8 mouse cellular contexts compared by ENCODE assay signal in genomic region chr1:144006542-144006941, GRCm38 (mm10). TPM values are rescaled to one million over a fixed set of nuclear protein-coding genes. Genes with fewer than 3 reads are reported as not detected.
DNase-seq lines count a peak whose midpoint lies in the region; ATAC-seq and TF ChIP-seq lines count a peak whose summit lies in the region.

No protein-coding gene starts in this region.

- H3K4me1 ChIP-seq in embryonic facial prominence, embryonic 12.5 days, result no peaks in the 10 kb centered on the region
- 0 out of 2 replicates have a peak, but pooled peaks cover 5% of the 10 kb centered on the region for H3K4me1 ChIP-seq in limb, embryonic 15.5 days
- peaks cover 4% of the 10 kb centered on the region; the same call in 1 of the 2 replicates for H3K4me1 ChIP-seq in midbrain, postnatal 0 days (ENCODE audit: insufficient read depth, low read length)

- H3K4me2 ChIP-seq in embryonic facial prominence, embryonic 12.5 days (replicated peaks), result peak overlapping the region; percentile 40
- peak overlapping the region; percentile 35 for H3K4me2 ChIP-seq in limb, embryonic 15.5 days
- H3K4me2 ChIP-seq in midbrain, postnatal 0 days (ENCODE audit: low read depth, low read length, poor library complexity, severe bottlenecking), result peak overlapping the region; percentile 33

- H3K27me3 ChIP-seq in embryonic facial prominence, embryonic 12.5 days, result no peaks in the 10 kb centered on the region
- no peaks in the 10 kb centered on the region for H3K27me3 ChIP-seq in limb, embryonic 15.5 days
- H3K27me3 ChIP-seq in midbrain, postnatal 0 days (ENCODE audit: insufficient read depth, low read length), result no peaks in the 10 kb centered on the region

- DNase-seq in 3134 (ENCODE audit: extremely low read depth, insufficient read length, low spot score), result peak; percentile 68
- peak; percentile 81 for DNase-seq in adrenal gland, adult 8-10 months
- peak; percentile 76 for DNase-seq in heart, adult 8-10 months (ENCODE audit: low spot score)
- DNase-seq in kidney, adult 9 months, result peak; percentile 78
- DNase-seq in midbrain, postnatal 0 days (ENCODE audit: low spot score), result peak; percentile 86
- DNase-seq in spleen, postnatal 4 days (ENCODE audit: low spot score in 2 of 2), result peak; percentile 53 to 72

- no peak overlapping the region for H3K27ac ChIP-seq in embryonic facial prominence, embryonic 12.5 days
- H3K27ac ChIP-seq in limb, embryonic 15.5 days, result no peak overlapping the region
- H3K27ac ChIP-seq in midbrain, postnatal 0 days (ENCODE audit: low read depth, low read length), result no peak overlapping the region

- no peaks in the 10 kb centered on the region for H3K9me3 ChIP-seq in embryonic facial prominence, embryonic 12.5 days
- H3K9me3 ChIP-seq in limb, embryonic 15.5 days, result no peaks in the 10 kb centered on the region
- H3K9me3 ChIP-seq in midbrain, postnatal 0 days (ENCODE audit: low read length), result no peaks in the 10 kb centered on the region

- H3K9ac ChIP-seq in embryonic facial prominence, embryonic 12.5 days, result no peak overlapping the region
- no peak overlapping the region for H3K9ac ChIP-seq in limb, embryonic 15.5 days
- H3K9ac ChIP-seq in midbrain, postnatal 0 days (replicated peaks; ENCODE audit: low read length, poor library complexity, severe bottlenecking), result no peak overlapping the region

- H3K36me3 ChIP-seq in embryonic facial prominence, embryonic 12.5 days, result 0 out of 2 replicates have a peak, but pooled peaks cover 3% of the 10 kb centered on the region
- H3K36me3 ChIP-seq in limb, embryonic 15.5 days, result no peaks in the 10 kb centered on the region
- H3K36me3 ChIP-seq in midbrain, postnatal 0 days (ENCODE audit: insufficient read depth, low read length), result peaks cover 1% of the 10 kb centered on the region; the same call in 1 of the 2 replicates

- 4% methylated on average over 8 of the region's 8 CpGs for WGBS in embryonic facial prominence, embryonic 12.5 days
- WGBS in limb, embryonic 15.5 days, result 5% methylated on average over 8 of the region's 8 CpGs
- under 1% methylated on average over 8 of the region's 8 CpGs for WGBS in midbrain, postnatal 0 days

- peak; percentile 85 for TF ChIP-seq CTCF in midbrain, postnatal 0 days (IDR thresholded peaks at IDR 0.05)

- H3K4me3 ChIP-seq in embryonic facial prominence, embryonic 12.5 days, result no peak overlapping the region
- H3K4me3 ChIP-seq in limb, embryonic 15.5 days, result peak overlapping the region; percentile 16
- peak overlapping the region; percentile 5; the same call in 1 of the 2 replicates for H3K4me3 ChIP-seq in midbrain, postnatal 0 days (ENCODE audit: low read depth, low read length)

- ATAC-seq in embryonic facial prominence, embryonic 12.5 days (ENCODE audit: insufficient number of reproducible peaks, insufficient read depth, low FRiP score, low TSS enrichment), result no peak
- ATAC-seq in limb, embryonic 15.5 days (ENCODE audit: insufficient number of reproducible peaks, low FRiP score, low TSS enrichment, low read depth), result no peak
- ATAC-seq in midbrain, postnatal 0 days (ENCODE audit: low FRiP score), result no peak

RNA-seq across cellular contexts. Expression of gene Rgs2, which starts 2.6 kb away (rescaled TPM):
- 100 to 1,000 TPM; 180 to 417 (median 331) TPM for total RNA-seq in adrenal gland, adult 8-10 months (2022)
- polyA plus RNA-seq in embryonic facial prominence, embryonic 12.5 days (2016; fragmentation: Nextera tagmentation; extraction: Ambion mirVana), result 69.5 and 81.3 TPM in 2 replicates
- 10 to 100 TPM; 25.2 to 45.9 (median 28.4) TPM for total RNA-seq in heart, adult 8-10 months (2022)
- 57.7 and 59.7 TPM in 2 replicates for polyA plus RNA-seq in limb, embryonic 15.5 days (2015; fragmentation: Nextera tagmentation; extraction: Ambion mirVana)
- total RNA-seq in midbrain, postnatal 0 days (2014; rRNA removed), result 26.4 and 34.4 TPM in 2 replicates
- polyA plus RNA-seq in midbrain, postnatal 0 days (2015; fragmentation: Nextera tagmentation; extraction: Ambion mirVana), result 83.3 and 85.2 TPM in 2 replicates
